Mouse (Mus musculus) CH12.LX (cell line): ENCODE data around the gene Olfr549. TPM values are rescaled to one million over a fixed set of nuclear protein-coding genes. Genes with fewer than 3 reads are reported as not detected.

Experiments
- DNase-seq: peaks from one replicate; pipeline ENCODE4 v3.0.0-alpha.2; 2013; ENCODE audit errors: extremely low read depth
- H3K27ac ChIP-seq: 2 replicates; pipeline ENCODE4 v1.5.1; 2012; ENCODE audit warnings: low read depth, mild to moderate bottlenecking, control low read depth, moderate library complexity; ENCODE audit not compliant: insufficient read depth
- H3K27me3 ChIP-seq: replicated peaks from 2 replicates; pipeline ENCODE3; 2012; ENCODE audit warnings: inconsistent platforms
- H3K36me3 ChIP-seq, 2 experiments: replicated peaks in 1 of 2; 2 replicates each; pipeline versions ENCODE3 to v1.6.1; 2012; ENCODE audit warnings: inconsistent platforms in 1 of 2, low read length in 1 of 2, mild to moderate bottlenecking in 1 of 2, mixed read lengths in 1 of 2, moderate library complexity in 1 of 2; ENCODE audit not compliant: control insufficient read depth in 1 of 2, insufficient read depth in 1 of 2
- H3K4me1 ChIP-seq, 2 experiments: 2 replicates each; pipeline ENCODE4 v1.6.1; 2012; ENCODE audit warnings: inconsistent platforms in 1 of 2, moderate library complexity in 1 of 2; ENCODE audit not compliant: insufficient read depth in 2 of 2, control insufficient read depth in 1 of 2
- H3K4me2 ChIP-seq: 2 replicates; pipeline ENCODE4 v1.6.1; 2012; ENCODE audit warnings: low read depth, mild to moderate bottlenecking, control low read depth; ENCODE audit not compliant: poor library complexity, insufficient read depth, severe bottlenecking
- H3K4me3 ChIP-seq, 3 experiments: fragments of 150-350 bp in 1 of 3; sonication (generic) in 1 of 3; replicated peaks in 1 of 3; 2 replicates each; pipeline versions ENCODE3 to v1.5.1; 2011 to 2012; ENCODE audit warnings: low read depth in 2 of 3, low read length in 2 of 3, mild to moderate bottlenecking in 2 of 3, moderate library complexity in 2 of 3, control low read depth in 1 of 3, improper control_type of control experiment in 1 of 3, inconsistent platforms in 1 of 3, mixed read lengths in 1 of 3; ENCODE audit not compliant: poor library complexity in 1 of 3
- H3K79me2 ChIP-seq: replicated peaks from 2 replicates; pipeline ENCODE4 v1.6.1; 2012; ENCODE audit warnings: mild to moderate bottlenecking, moderate library complexity; ENCODE audit not compliant: control insufficient read depth, poor library complexity, insufficient read depth, severe bottlenecking; ENCODE audit errors: extremely low read depth
- H3K9ac ChIP-seq: 2 replicates; pipeline ENCODE4 v1.6.1; 2012; ENCODE audit warnings: low read depth, mild to moderate bottlenecking, control low read depth, moderate library complexity; ENCODE audit not compliant: insufficient read depth
- H3K9me3 ChIP-seq: replicated peaks from 2 replicates; pipeline ENCODE3; 2012; ENCODE audit warnings: low read length, inconsistent platforms, mixed read lengths
- BHLHE40 ChIP-seq: IDR thresholded peaks from 2 replicates; pipeline ENCODE4 v1.6.1; 2011; ENCODE audit warnings: mild to moderate bottlenecking, low read depth, low read length, improper control_type of control experiment
- CHD1 ChIP-seq: IDR thresholded peaks from 2 replicates; pipeline ENCODE4 v1.6.1; 2012; ENCODE audit warnings: low read depth, low read length, improper control_type of control experiment, inconsistent platforms
- CHD2 ChIP-seq: IDR thresholded peaks from 2 replicates; pipeline ENCODE4 v1.6.1; 2011; ENCODE audit warnings: low read length, improper control_type of control experiment
- CTCF ChIP-seq, 2 experiments: IDR thresholded peaks in 1 of 2; conservative IDR thresholded peaks in 1 of 2; 2 replicates each; pipeline ENCODE4 v1.5.1; 2011 to 2012; ENCODE audit warnings: low read depth in 2 of 2, low read length in 2 of 2, improper control_type of control experiment in 1 of 2, inconsistent platforms in 1 of 2, mild to moderate bottlenecking in 1 of 2, moderate library complexity in 1 of 2
- ELF1 ChIP-seq: IDR thresholded peaks from 2 replicates; pipeline ENCODE4 v1.6.1; 2014; ENCODE audit warnings: low read depth, mild to moderate bottlenecking, inconsistent platforms, low read length, improper control_type of control experiment
- EP300 ChIP-seq: IDR thresholded peaks from 2 replicates; pipeline ENCODE4 v1.6.1; 2011; ENCODE audit warnings: low read length, improper control_type of control experiment
- ETS1 ChIP-seq: conservative IDR thresholded peaks from 2 replicates; pipeline ENCODE4 v1.6.1; 2012; ENCODE audit warnings: low read depth, mild to moderate bottlenecking, inconsistent platforms, low read length, improper control_type of control experiment, moderate library complexity
- GABPA ChIP-seq: IDR thresholded peaks from 2 replicates; pipeline ENCODE4 v1.6.1; 2012; ENCODE audit warnings: low read depth, low read length, improper control_type of control experiment, inconsistent platforms; ENCODE audit not compliant: insufficient replicate concordance
- IRF4 ChIP-seq: IDR thresholded peaks from 2 replicates; pipeline ENCODE4 v1.6.1; 2014; ENCODE audit warnings: low read depth, mild to moderate bottlenecking, inconsistent platforms, low read length, improper control_type of control experiment
- JUN ChIP-seq: IDR thresholded peaks from 2 replicates; pipeline ENCODE4 v1.6.1; 2011; ENCODE audit warnings: low read depth, mild to moderate bottlenecking, low read length, improper control_type of control experiment, moderate library complexity; ENCODE audit not compliant: insufficient read depth
- JUND ChIP-seq: conservative IDR thresholded peaks from 2 replicates; pipeline ENCODE4 v1.6.1; 2011; ENCODE audit warnings: low read depth, low read length, improper control_type of control experiment
- KAT2A ChIP-seq: IDR thresholded peaks from 2 replicates; pipeline ENCODE4 v1.6.1; 2012; ENCODE audit warnings: low read length, improper control_type of control experiment, inconsistent platforms; ENCODE audit not compliant: insufficient replicate concordance
- MAZ ChIP-seq: IDR thresholded peaks from 2 replicates; pipeline ENCODE4 v1.6.1; 2012; ENCODE audit warnings: low read depth, mild to moderate bottlenecking, inconsistent platforms, low read length, improper control_type of control experiment, moderate library complexity
- MEF2A ChIP-seq: IDR thresholded peaks from 2 replicates; pipeline ENCODE4 v1.6.1; 2014; ENCODE audit warnings: low read depth, mild to moderate bottlenecking, inconsistent platforms, low read length, improper control_type of control experiment, borderline replicate concordance
- MYC ChIP-seq: IDR thresholded peaks from 2 replicates; pipeline ENCODE4 v1.6.1; 2011; ENCODE audit warnings: low read depth, mild to moderate bottlenecking, improper control_type of control experiment, low read length
- NELFE ChIP-seq: IDR thresholded peaks from 2 replicates; pipeline ENCODE4 v1.6.1; 2011; ENCODE audit warnings: low read depth, low read length, improper control_type of control experiment
- NRF1 ChIP-seq: IDR thresholded peaks from 2 replicates; pipeline ENCODE4 v1.6.1; 2014; ENCODE audit warnings: low read depth, mild to moderate bottlenecking, inconsistent platforms, low read length, improper control_type of control experiment, moderate library complexity
- POLR2A ChIP-seq: IDR thresholded peaks from 2 replicates; pipeline ENCODE4 v1.6.1; 2011; ENCODE audit warnings: low read depth, mild to moderate bottlenecking, improper control_type of control experiment, low read length
- POLR2AphosphoS2 ChIP-seq: IDR thresholded peaks from 2 replicates; pipeline ENCODE4 v1.6.1; 2011; ENCODE audit warnings: low read depth, low read length, improper control_type of control experiment
- RCOR1 ChIP-seq: conservative IDR thresholded peaks from 2 replicates; pipeline ENCODE4 v1.6.1; 2012; ENCODE audit warnings: low read depth, mild to moderate bottlenecking, inconsistent platforms, low read length, improper control_type of control experiment
- SIN3A ChIP-seq: IDR thresholded peaks from 2 replicates; pipeline ENCODE4 v1.6.1; 2012; ENCODE audit warnings: low read length, improper control_type of control experiment, inconsistent platforms
- SMC3 ChIP-seq: IDR thresholded peaks from 2 replicates; pipeline ENCODE4 v1.6.1; 2011; ENCODE audit warnings: low read depth, low read length, improper control_type of control experiment
- TBP ChIP-seq: conservative IDR thresholded peaks from 2 replicates; pipeline ENCODE4 v1.6.1; 2011; ENCODE audit warnings: low read depth, low read length, improper control_type of control experiment
- TCF12 ChIP-seq: IDR thresholded peaks from 2 replicates; pipeline ENCODE4 v1.6.1; 2014; ENCODE audit warnings: low read depth, mild to moderate bottlenecking, inconsistent platforms, low read length, improper control_type of control experiment
- UBTF ChIP-seq: IDR thresholded peaks from 2 replicates; pipeline ENCODE4 v1.6.1; 2012; ENCODE audit warnings: low read depth, mild to moderate bottlenecking, inconsistent platforms, low read length, improper control_type of control experiment, moderate library complexity
- USF1 ChIP-seq: IDR thresholded peaks from 2 replicates; pipeline ENCODE4 v1.6.1; 2014; ENCODE audit warnings: low read depth, mild to moderate bottlenecking, inconsistent platforms, low read length, improper control_type of control experiment
- USF2 ChIP-seq: conservative IDR thresholded peaks from 2 replicates; pipeline ENCODE4 v1.6.1; 2011; ENCODE audit warnings: low read depth, low read length, improper control_type of control experiment
- ZC3H11A ChIP-seq: IDR thresholded peaks from 2 replicates; pipeline ENCODE4 v1.6.1; 2012; ENCODE audit warnings: low read depth, mild to moderate bottlenecking, inconsistent platforms, low read length, improper control_type of control experiment
- ZKSCAN1 ChIP-seq: IDR thresholded peaks from 2 replicates; pipeline ENCODE4 v1.6.1; 2012; ENCODE audit warnings: low read depth, inconsistent platforms, low read length, improper control_type of control experiment, borderline replicate concordance
- ZNF384 ChIP-seq: IDR thresholded peaks from 2 replicates; pipeline ENCODE4 v1.6.1; 2012; ENCODE audit warnings: low read depth, low read length, improper control_type of control experiment, inconsistent platforms
- dilution Hi-C: fragments of 300-500 bp; cut with MboI; formaldehyde crosslinking; loops from 2 replicates; pipeline ENCODE4 v1.14.3; 2020; ENCODE audit warnings: low sequenced_read_pairs; ENCODE audit not compliant: extremely low pct_unique_long_range_greater_than_20kb, extremely low pct_ligation_motif_present
- in situ Hi-C: fragments of 300-500 bp; cut with MboI; formaldehyde crosslinking; loops from 3 replicates; pipeline ENCODE4 v1.14.3; 2019; ENCODE audit warnings: low sequenced_read_pairs, low pct_ligation_motif_present, low pct_unique_long_range_greater_than_20kb, mixed read lengths
- polyA plus RNA-seq: library from polyadenylated mRNA; unstranded; fragments of >175 nt; gene quantifications from 2 replicates; pipeline ENCODE4 v1.2.1, GENCODE M21; 2012; ENCODE audit warnings: low read depth; ENCODE audit not compliant: insufficient read length
- total RNA-seq, 2 experiments: library from RNA; depleted of rRNA; stranded (reverse); fragments of 300-350 nt in 1 of 2; fragments of >200 nt in 1 of 2; gene quantifications; 2 replicates each; pipeline ENCODE4 v1.2.3; 2012 to 2014

Gene Olfr549
- total and polyA plus RNA-seq, 3 experiments: not detected

GRCm38 (mm10) chr7:102511927-102512326, 37.7 kb upstream of the Olfr549 start:
- DNase-seq: no peak
- H3K9me3 ChIP-seq: no peaks in the 10 kb centered on the region
- in situ Hi-C loops (loop anchor here (25.0 kb wide), 1 partner anchor 250 kb away; the partner anchor contains the start of genes Olfr560, Olfr561 and Olfr78), dilution Hi-C loops (no loop called here)
- H3K79me2 ChIP-seq: no peaks in the 10 kb centered on the region
- H3K27me3 ChIP-seq: no peaks in the 10 kb centered on the region
- TF ChIP-seq SMC3 (no peak), ZC3H11A (no peak), RCOR1 (no peak), MAZ (no peak), TCF12 (no peak), USF2 (no peak), EP300 (no peak), GABPA (no peak), MYC (no peak), ZKSCAN1 (no peak), NELFE (no peak), BHLHE40 (no peak), JUN (no peak), POLR2A (no peak)
- H3K9ac ChIP-seq: no peak overlapping the region
- H3K4me3 ChIP-seq: no peak overlapping the region
- no peaks in the 10 kb centered on the region for H3K36me3 ChIP-seq
- H3K4me1 ChIP-seq: peaks cover 5 to 24% of the 10 kb centered on the region in 2 experiments
- no peak overlapping the region for H3K4me2 ChIP-seq
- no peak overlapping the region for H3K27ac ChIP-seq

- Histone ChIP-seq H3K9ac (peak overlapping the region; percentile 48), H3K79me2 (no peaks in the 10 kb centered on the region), H3K4me2 (peak overlapping the region; percentile 71), H3K4me1 (peaks cover 5 to 24% of the 10 kb centered on the region in 2 experiments), H3K36me3 (no peaks in the 10 kb centered on the region), H3K4me3 (peak overlapping the region in 2 of 3 experiments; percentile 22 to 36), H3K27ac (no peak overlapping the region), H3K27me3 (no peaks in the 10 kb centered on the region), H3K9me3 (no peaks in the 10 kb centered on the region)
- DNase-seq: peak; percentile 67
- in situ Hi-C loops (loop anchor here (25.0 kb wide), 1 partner anchor 249 kb away; the partner anchor contains the start of genes Olfr560, Olfr561 and Olfr78), dilution Hi-C loops (no loop called here)
- TF ChIP-seq JUND (no peak), SIN3A (no peak), ZC3H11A (peak; percentile 56), ETS1 (no peak), POLR2A (no peak), ELF1 (0 out of 2 replicates have a peak, but pooled peaks have one; percentile 7), USF1 (no peak), ZKSCAN1 (no peak), CHD2 (no peak), CTCF (conservative IDR thresholded peaks at IDR 0.05 in 1 of 2, IDR thresholded peaks at IDR 0.05 in 1 of 2; ENCODE audit: low read depth in 2 of 2, low read length in 2 of 2) (peak in 1 of 2 experiments; percentile 95; a peak in 2 of 4 replicates), ZNF384 (no peak), NRF1 (no peak), JUN (no peak), IRF4 (peak; percentile 76), TBP (no peak), BHLHE40 (peak; percentile 67), GABPA (no peak), EP300 (no peak), RCOR1 (no peak), KAT2A (0 out of 2 replicates have a peak, but pooled peaks have one; percentile 25), POLR2AphosphoS2 (no peak), MAZ (peak; percentile 16; the same call in 1 of the 2 replicates), MEF2A (0 out of 2 replicates have a peak, but pooled peaks have one; percentile 27), CHD1 (no peak), UBTF (0 out of 2 replicates have a peak, but pooled peaks have one; percentile 41), USF2 (no peak)
These were observed 36.7 kb upstream of the Olfr549 start for GRCm38 (mm10) chr7:102512814-102513435.
